Mouse (Mus musculus) bone marrow macrophage, adult 2 months (primary cell): ENCODE measurements around the gene Prpf6.

ENCODE experiments used
- CTCF ChIP-seq: IDR thresholded peaks from 2 replicates; pipeline ENCODE4 v1.5.1; 2012; ENCODE audit warnings: low read depth, mild to moderate bottlenecking, low read length, moderate library complexity
- POLR2A ChIP-seq: IDR thresholded peaks from 2 replicates; pipeline ENCODE4 v1.6.1; 2012; ENCODE audit warnings: mild to moderate bottlenecking, low read depth, low read length, borderline replicate concordance

DNA sequence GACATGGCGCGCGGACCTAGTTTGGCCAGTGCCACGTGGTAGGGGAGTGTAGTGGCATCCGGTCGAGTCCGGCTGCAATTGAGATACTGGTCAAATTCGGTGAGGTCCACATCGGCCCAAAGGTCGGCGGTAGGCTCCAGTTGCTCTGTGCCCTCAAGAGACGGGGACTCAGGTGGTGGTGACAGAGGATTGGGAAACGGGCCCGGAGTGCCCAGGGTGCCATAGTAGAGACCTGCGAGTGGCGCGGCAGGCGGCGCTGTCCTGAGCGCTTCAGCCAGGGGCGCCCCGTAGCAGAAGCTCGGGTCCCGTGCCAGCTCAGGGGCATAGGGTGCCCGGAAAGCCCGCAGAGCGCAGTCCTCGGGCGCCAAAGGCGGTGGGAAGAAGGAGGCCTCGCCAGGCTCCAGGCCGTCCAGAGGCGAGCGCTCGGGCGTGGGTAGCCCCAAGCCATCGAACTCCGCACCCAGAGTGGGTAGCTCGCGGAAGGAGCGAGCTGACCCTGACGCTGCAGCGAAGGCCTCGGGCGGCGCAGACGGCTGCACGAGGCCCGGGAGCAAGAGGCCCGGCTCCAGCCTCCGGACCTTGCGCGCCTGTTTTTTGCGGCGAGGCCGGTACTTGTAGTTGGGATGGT, 78.7 kb downstream of the Prpf6 start:
- TF ChIP-seq POLR2A (no peak), CTCF (no peak)
